Mouse (Mus musculus): ENCODE data around the gene Slc39a3.

DNA sequence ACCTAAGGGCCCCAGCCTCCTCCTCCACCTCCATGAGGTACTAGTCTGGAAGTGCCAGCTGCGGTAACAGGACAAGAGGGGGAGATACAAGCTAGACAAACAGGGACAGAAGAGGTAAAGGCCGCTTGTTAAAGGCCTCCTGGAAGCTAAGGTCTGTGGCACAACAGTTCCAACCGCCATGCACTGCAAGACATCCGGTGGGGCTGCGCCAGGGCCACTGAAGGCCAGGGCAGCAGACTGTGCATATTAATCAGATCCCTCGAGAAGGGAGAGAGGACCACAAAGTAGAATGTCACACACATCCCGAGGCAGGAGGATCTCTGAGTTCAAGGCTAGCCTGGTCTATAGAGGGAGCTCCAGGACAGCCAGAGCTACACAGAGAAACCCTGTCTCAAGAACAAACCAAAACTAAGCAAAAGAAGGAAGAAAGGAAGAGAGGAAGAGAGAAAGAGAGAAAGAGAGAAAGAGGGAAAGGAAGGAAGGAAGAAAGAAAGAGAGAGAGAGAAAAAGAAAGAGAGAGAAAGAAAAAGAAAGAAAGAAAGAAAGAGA, 55.6 kb downstream of the Slc39a3 start:
- TF ChIP-seq EP300 (IDR thresholded peaks at IDR 0.05; ENCODE audit: insufficient read depth, low read depth, low read length): no peak
- TF ChIP-seq CTCF (IDR thresholded peaks at IDR 0.05): 0 out of 2 replicates have a peak, but pooled peaks have one; percentile 8
